Mouse (Mus musculus): ENCODE results near the gene Mmp7. TPM values are rescaled to one million over a fixed set of nuclear protein-coding genes. Genes with fewer than 3 reads are reported as not detected.

Gene Mmp7
- polyA plus RNA-seq, 1 experiment from 2014 or later = not detected

DNA sequence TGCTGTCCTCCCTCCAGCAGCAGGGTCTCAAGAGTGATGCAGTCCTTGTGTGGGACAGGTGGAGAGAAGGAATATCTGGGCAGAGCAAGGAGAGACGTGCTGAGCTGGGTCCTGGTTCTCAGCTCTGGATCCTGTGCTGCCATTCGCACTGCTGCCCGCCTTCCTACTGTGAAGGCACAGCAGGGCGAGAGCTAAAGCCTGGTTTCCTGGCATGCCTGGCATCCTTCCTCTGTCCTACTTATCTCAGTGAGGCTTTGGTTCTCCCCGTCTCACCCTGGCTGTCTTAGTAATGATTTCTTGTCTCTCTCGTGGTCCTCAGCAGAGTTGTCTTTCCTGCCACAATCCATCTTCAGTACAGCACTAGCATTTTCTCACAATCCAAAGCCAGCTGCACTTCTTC is 2.1 kb upstream of the Mmp7 start:
- H3K4me2 ChIP-seq = no peak overlapping the region
- no peak for ATAC-seq
- H3K4me1 ChIP-seq = no peaks in the 10 kb centered on the region
- no peaks in the 10 kb centered on the region for H3K9me3 ChIP-seq (replicated peaks)
- no peak overlapping the region for H3K27ac ChIP-seq
- no peaks in the 10 kb centered on the region for H3K36me3 ChIP-seq (ENCODE audit: poor library complexity, severe bottlenecking)
- H3K9ac ChIP-seq = no peak overlapping the region
- H3K4me3 ChIP-seq = no peak overlapping the region
- WGBS = 56% methylated on average over 6 of the region's 6 CpGs
- no peaks in the 10 kb centered on the region for H3K27me3 ChIP-seq

DNA sequence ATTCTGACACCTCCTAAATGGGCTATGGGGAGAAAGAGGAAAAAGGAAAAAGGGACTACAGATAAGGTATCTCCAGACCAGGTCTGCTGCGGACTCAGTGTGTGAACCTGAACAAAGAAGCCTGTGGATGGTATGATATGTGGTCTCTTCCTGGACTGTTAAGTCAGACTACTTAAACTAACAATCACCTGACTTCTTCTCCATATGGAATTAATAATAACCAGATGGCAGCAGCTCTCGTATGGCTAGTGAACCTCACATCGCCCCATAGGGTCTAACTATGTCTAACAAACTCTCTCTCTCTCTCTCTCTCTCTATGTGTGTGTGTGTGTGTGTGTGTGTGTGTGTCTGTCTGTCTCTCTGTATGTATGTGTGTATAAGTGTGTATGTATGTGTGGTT is 2.1 kb downstream of the Mmp7 start:
- no peaks in the 10 kb centered on the region for H3K27me3 ChIP-seq
- no peak overlapping the region for H3K9ac ChIP-seq
- no peak overlapping the region for H3K4me3 ChIP-seq
- H3K36me3 ChIP-seq (ENCODE audit: poor library complexity, severe bottlenecking) = no peaks in the 10 kb centered on the region
- H3K27ac ChIP-seq = no peak overlapping the region
- no peak for ATAC-seq
- 94% methylated on average over 3 of the region's 3 CpGs for WGBS
- H3K4me2 ChIP-seq = no peak overlapping the region
- no peaks in the 10 kb centered on the region for H3K4me1 ChIP-seq
- no peaks in the 10 kb centered on the region for H3K9me3 ChIP-seq (replicated peaks)

DNA sequence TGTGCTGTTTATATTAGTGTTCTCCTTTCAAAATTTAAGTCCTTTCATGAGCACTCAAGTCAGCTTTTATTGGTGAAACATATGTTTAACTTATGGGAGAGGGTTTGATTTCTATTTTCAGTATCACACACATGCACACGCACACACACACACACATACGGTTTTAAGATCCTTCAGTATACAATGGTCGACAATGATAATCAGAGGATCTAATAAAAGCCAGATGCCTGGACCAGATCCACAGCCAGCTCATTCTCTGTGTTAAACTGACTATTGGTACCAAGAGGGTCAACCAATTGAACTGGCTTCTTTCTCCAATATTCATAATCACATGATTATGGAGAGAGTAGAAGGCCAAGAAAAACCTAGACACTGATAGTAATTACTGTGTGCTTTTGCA is 3.8 kb downstream of the Mmp7 start:
- H3K27me3 ChIP-seq = no peaks in the 10 kb centered on the region
- no peak overlapping the region for H3K27ac ChIP-seq
- WGBS = 93% methylated on average over 3 of the region's 3 CpGs
- H3K9me3 ChIP-seq (replicated peaks) = no peaks in the 10 kb centered on the region
- ATAC-seq = no peak
- H3K4me1 ChIP-seq = no peaks in the 10 kb centered on the region
- no peak overlapping the region for H3K4me3 ChIP-seq
- H3K4me2 ChIP-seq = no peak overlapping the region
- no peaks in the 10 kb centered on the region for H3K36me3 ChIP-seq (ENCODE audit: poor library complexity, severe bottlenecking)
- H3K9ac ChIP-seq = no peak overlapping the region

DNA sequence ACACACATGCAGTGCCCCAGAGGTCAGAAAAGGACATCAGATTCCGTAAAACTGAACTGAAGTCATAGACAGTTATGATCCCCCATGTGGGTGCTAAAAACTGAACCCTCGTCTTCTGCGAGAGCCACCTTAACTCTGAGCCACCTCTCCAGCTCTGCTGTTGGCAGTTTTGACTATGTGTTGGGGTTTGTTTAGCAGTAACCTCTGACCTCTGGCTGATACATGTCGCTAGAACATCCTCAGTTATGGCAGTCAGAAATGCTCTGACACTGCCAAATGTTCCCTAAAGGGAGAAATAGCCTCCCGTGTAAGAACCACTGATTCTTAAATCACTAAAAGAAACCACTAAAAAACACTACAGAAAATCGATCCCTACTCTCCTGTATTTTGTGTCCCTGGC is 16.8 kb downstream of the Mmp7 start:
- ATAC-seq = no peak
- Histone ChIP-seq H3K4me3 (no peak overlapping the region), H3K27ac (no peak overlapping the region), H3K36me3 (ENCODE audit: poor library complexity, severe bottlenecking) (no peaks in the 10 kb centered on the region), H3K4me1 (no peaks in the 10 kb centered on the region), H3K9ac (no peak overlapping the region), H3K4me2 (no peak overlapping the region), H3K9me3 (replicated peaks) (no peaks in the 10 kb centered on the region), H3K27me3 (no peaks in the 10 kb centered on the region)
- 79% methylated on average over 6 of the region's 6 CpGs for WGBS

DNA sequence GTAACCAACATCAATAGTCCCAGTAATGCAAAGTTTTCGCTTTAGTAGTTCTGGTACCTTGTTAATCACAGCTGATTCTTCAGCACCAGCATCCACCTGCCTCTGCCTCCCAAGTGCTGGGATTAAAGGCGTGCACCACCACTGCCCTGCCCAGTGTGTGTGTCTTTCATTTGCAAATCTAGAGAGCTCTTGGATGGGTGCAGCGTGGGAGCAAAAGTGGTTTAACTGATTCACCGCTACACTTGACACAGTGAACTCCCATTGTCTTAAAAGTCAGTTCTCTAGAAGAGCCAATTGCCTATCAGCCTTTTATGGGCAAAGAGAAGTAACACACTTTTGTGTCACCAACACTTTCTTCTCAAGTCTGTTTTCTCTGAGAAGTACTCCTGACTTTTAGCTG is 19.3 kb downstream of the Mmp7 start:
- no peak overlapping the region for H3K4me3 ChIP-seq
- ATAC-seq = no peak
- H3K9ac ChIP-seq = no peak overlapping the region
- H3K4me1 ChIP-seq = no peaks in the 10 kb centered on the region
- H3K27ac ChIP-seq = no peak overlapping the region
- H3K9me3 ChIP-seq (replicated peaks) = no peaks in the 10 kb centered on the region
- 75% methylated on average over 4 of the region's 4 CpGs for WGBS
- no peaks in the 10 kb centered on the region for H3K36me3 ChIP-seq (ENCODE audit: poor library complexity, severe bottlenecking)
- H3K4me2 ChIP-seq = no peak overlapping the region
- no peaks in the 10 kb centered on the region for H3K27me3 ChIP-seq

DNA sequence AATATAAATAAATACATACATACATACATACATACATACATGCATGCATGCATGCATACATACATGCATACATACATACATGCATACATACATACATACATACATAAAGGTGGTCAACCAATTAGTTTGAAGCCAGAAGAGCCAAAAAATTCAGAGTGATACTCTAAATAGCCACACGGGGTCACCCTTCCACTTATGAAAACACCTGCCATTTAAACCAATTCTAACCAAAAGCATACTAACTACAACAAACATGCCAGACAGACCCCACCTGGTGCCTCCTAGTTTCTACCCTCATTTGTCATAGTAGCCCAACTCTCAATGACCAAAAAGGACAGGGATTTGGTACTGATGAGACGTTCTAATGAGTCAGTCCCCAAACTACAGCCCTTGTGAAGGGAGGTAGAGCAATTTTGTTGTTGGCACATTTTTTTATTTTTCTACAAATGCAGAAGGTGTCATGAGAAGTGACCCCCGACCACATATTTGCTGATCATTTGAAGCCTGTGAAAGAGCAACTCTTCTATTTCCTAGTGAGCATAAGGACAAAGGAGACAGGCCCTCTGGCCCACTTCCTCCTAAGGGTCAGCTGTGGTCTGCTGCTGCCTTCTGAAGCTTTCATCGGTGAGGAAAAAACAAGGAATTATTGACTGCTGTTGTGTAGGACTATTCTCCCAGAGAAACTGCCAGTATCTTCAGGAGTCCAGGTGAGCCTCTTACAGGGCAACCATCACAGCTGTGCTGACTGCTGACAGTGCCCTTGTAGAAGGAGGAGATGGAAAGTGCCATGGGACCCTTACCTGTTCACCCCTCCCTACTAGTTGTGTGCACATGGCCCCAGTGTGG is 22.4 kb downstream of the Mmp7 start:
- Histone ChIP-seq H3K36me3 (ENCODE audit: poor library complexity, severe bottlenecking) (no peaks in the 10 kb centered on the region), H3K9ac (no peak overlapping the region), H3K4me3 (no peak overlapping the region), H3K9me3 (replicated peaks) (no peaks in the 10 kb centered on the region), H3K27ac (no peak overlapping the region), H3K4me1 (no peaks in the 10 kb centered on the region), H3K27me3 (no peaks in the 10 kb centered on the region), H3K4me2 (no peak overlapping the region)
- WGBS = 46% methylated on average over 4 of the region's 4 CpGs
- peak; percentile 74 for ATAC-seq

DNA sequence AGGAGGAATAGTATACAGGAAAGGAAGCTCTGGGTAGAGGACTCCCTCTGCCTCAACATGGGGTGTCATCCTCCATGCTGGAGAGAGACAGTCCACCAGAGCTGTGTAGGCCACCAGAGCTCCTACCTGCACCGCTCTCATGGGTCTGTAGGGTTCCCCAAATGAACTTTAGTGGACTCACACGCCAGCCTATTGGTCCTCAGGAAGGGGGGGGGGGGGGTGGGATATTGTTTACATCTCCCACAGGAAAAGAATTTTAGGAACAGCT is 23.0 kb downstream of the Mmp7 start:
- WGBS = 75% methylated on average over 2 of the region's 2 CpGs

DNA sequence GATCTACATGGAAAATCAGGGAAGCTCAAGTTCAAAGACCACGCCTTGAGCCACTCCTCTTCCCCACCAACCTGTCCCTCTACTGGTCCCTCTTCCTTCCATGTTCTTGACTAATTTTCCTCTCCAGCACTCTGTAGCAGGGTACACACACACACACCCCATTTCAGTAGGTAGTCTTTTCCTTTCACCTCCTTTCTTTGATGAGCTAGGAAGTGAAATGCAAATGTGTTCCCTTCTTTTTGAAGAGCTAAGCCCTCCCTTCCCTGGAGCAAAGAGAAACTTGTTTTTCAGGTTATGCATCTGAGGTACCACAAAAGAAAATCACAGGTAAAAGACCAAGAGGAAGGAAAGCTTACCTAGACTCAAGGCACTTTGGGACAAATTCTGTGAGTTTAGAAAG is 29.7 kb downstream of the Mmp7 start:
- no peak for ATAC-seq
- H3K36me3 ChIP-seq (ENCODE audit: poor library complexity, severe bottlenecking) = no peaks in the 10 kb centered on the region
- no peaks in the 10 kb centered on the region for H3K9me3 ChIP-seq (replicated peaks)
- no peak overlapping the region for H3K4me2 ChIP-seq
- no peak overlapping the region for H3K27ac ChIP-seq
- WGBS = 96% methylated on average over 1 of the region's 1 CpGs
- no peak overlapping the region for H3K9ac ChIP-seq
- H3K4me1 ChIP-seq = no peaks in the 10 kb centered on the region
- H3K27me3 ChIP-seq = no peaks in the 10 kb centered on the region
- no peak overlapping the region for H3K4me3 ChIP-seq

More for the DNA sequence above, 23.0 kb downstream of the Mmp7 start:
- H3K9me3 ChIP-seq (replicated peaks) = no peaks in the 10 kb centered on the region
- no peaks in the 10 kb centered on the region for H3K36me3 ChIP-seq (ENCODE audit: poor library complexity, severe bottlenecking)
- H3K4me2 ChIP-seq = no peak overlapping the region
- H3K27me3 ChIP-seq = no peaks in the 10 kb centered on the region
- no peak overlapping the region for H3K9ac ChIP-seq
- no peak overlapping the region for H3K4me3 ChIP-seq
- H3K4me1 ChIP-seq = no peaks in the 10 kb centered on the region
- no peak for ATAC-seq
- H3K27ac ChIP-seq = no peak overlapping the region

DNA sequence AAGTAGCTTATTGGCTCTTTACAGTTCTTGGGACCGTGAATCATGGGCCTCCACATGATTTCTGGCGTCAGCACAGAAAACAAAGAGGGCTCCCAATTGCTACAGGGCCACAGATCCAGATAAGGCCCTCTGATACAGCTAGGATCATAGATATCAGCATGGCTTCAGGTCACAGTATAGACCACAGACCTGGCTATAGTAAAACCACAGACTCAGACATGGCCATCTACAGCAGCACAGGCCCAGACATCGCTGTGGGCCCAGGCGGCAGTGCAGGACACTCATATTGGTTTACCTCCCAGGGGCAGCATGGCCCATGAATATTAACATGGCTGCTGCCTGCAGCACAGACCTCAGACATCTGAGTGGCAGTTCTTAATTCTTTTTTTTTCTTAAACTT is 37.1 kb downstream of the Mmp7 start:
- 84% methylated on average over 4 of the region's 4 CpGs for WGBS
- ATAC-seq = no peak
- no peaks in the 10 kb centered on the region for H3K4me1 ChIP-seq

DNA sequence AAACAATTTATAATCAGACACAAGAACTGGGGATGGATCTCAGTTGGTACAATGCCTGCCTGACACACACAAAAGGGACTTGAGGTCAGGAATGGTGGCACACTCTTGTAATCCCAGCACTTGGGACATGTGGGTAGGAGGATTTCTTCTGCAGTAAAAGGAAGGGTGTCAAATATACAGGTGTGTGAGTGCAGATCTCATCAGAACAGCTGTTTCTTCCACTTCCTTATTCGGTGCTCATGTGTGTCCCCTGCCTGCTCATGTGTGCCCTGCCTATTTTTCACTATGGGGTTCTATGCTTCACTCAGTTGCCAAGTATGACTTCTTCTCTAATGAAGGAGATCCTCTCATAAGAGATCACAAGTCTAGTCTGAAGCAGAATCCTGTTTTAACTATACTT is 50.8 kb downstream of the Mmp7 start:
- WGBS = 83% methylated on average over 1 of the region's 1 CpGs
- Histone ChIP-seq H3K36me3 (ENCODE audit: poor library complexity, severe bottlenecking) (no peaks in the 10 kb centered on the region), H3K9ac (no peak overlapping the region), H3K4me3 (no peak overlapping the region), H3K4me1 (no peaks in the 10 kb centered on the region), H3K4me2 (no peak overlapping the region), H3K27me3 (no peaks in the 10 kb centered on the region), H3K9me3 (replicated peaks) (no peaks in the 10 kb centered on the region), H3K27ac (no peak overlapping the region)
- ATAC-seq = no peak

More for the DNA sequence above, 37.1 kb downstream of the Mmp7 start:
- H3K27ac ChIP-seq = no peak overlapping the region
- no peak overlapping the region for H3K4me2 ChIP-seq
- no peak overlapping the region for H3K9ac ChIP-seq
- H3K9me3 ChIP-seq (replicated peaks) = no peaks in the 10 kb centered on the region
- H3K4me3 ChIP-seq = no peak overlapping the region
- no peaks in the 10 kb centered on the region for H3K27me3 ChIP-seq
- H3K36me3 ChIP-seq (ENCODE audit: poor library complexity, severe bottlenecking) = no peaks in the 10 kb centered on the region

DNA sequence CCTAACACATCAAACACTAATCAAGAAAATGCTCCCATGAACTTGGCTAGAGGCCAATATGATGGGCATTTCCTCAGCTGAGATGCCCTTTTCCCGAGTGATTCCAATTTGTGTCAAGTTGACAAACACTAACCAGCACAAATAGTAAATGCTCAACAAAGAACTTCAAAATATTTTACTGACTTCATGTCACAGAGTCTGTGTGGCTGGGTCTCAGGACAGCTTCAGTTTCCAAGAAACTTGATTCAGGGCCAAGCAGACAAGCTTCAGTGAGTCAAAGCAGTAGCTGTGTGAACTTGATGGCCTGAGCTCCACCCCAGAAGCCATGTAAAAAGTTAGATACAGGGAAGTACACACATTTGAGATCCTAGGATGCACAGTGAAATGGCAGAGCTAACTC is 52.3 kb downstream of the Mmp7 start:
- WGBS = 67% methylated on average over 1 of the region's 1 CpGs
- no peak for ATAC-seq
- Histone ChIP-seq H3K36me3 (ENCODE audit: poor library complexity, severe bottlenecking) (no peaks in the 10 kb centered on the region), H3K4me3 (no peak overlapping the region), H3K27me3 (no peaks in the 10 kb centered on the region), H3K9me3 (replicated peaks) (no peaks in the 10 kb centered on the region), H3K9ac (no peak overlapping the region), H3K4me1 (no peaks in the 10 kb centered on the region), H3K4me2 (no peak overlapping the region), H3K27ac (no peak overlapping the region)

DNA sequence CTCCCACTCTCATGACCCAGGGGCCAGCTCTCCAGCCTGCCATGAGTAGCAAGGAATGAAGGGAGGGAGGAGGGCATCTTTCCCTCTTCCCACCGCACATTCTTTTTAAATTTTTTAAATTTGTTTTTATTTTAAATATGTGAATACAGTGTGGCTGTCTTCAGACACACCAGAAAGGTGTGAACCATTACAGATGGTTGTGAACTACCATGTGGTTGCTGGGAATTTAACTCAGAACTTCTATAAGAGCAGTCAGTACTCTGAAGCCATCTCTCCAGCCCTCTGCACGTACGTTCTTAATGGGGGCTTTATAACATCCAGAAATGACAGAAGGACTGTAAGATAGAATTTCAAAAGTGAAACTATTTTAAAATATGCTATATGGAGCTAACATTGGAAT is 57.0 kb downstream of the Mmp7 start:
- 89% methylated on average over 3 of the region's 3 CpGs for WGBS
- no peak overlapping the region for H3K9ac ChIP-seq

More for the DNA sequence above, 57.0 kb downstream of the Mmp7 start:
- Histone ChIP-seq H3K9me3 (replicated peaks) (no peaks in the 10 kb centered on the region), H3K36me3 (ENCODE audit: poor library complexity, severe bottlenecking) (no peaks in the 10 kb centered on the region), H3K4me3 (no peak overlapping the region), H3K27me3 (no peaks in the 10 kb centered on the region), H3K4me1 (no peaks in the 10 kb centered on the region), H3K4me2 (no peak overlapping the region), H3K27ac (no peak overlapping the region)
- no peak for ATAC-seq

Data from forebrain, embryonic 13.5 days (tissue).